Mouse (Mus musculus): ENCODE results near the gene Atrnl1.

Gene Atrnl1

DNA sequence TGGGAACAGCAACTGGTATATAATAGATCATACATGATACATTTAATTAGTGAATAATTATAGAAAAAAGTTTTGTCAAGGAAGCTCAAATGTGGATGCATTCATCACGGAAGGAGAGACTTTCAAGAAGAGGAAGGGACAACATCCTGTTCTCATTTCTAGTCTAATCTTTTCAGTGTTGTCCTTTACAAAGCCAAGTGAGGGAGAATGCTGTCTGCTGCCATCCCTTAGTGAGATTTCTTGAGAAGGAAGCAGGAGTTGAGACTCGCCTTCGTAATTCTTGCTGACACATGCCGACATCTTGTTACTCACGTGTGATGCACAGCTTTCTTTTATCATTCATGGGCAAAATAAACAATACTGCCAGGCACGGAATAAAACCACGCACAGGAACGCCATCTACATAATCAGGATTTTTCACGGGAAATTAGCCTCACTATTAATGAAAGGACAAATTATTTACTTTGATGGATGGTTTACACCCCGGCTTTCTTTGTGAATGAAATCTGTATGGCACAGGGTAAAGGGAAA lies 316.2 kb downstream of the Atrnl1 start:
- no peak for DNase-seq

DNA sequence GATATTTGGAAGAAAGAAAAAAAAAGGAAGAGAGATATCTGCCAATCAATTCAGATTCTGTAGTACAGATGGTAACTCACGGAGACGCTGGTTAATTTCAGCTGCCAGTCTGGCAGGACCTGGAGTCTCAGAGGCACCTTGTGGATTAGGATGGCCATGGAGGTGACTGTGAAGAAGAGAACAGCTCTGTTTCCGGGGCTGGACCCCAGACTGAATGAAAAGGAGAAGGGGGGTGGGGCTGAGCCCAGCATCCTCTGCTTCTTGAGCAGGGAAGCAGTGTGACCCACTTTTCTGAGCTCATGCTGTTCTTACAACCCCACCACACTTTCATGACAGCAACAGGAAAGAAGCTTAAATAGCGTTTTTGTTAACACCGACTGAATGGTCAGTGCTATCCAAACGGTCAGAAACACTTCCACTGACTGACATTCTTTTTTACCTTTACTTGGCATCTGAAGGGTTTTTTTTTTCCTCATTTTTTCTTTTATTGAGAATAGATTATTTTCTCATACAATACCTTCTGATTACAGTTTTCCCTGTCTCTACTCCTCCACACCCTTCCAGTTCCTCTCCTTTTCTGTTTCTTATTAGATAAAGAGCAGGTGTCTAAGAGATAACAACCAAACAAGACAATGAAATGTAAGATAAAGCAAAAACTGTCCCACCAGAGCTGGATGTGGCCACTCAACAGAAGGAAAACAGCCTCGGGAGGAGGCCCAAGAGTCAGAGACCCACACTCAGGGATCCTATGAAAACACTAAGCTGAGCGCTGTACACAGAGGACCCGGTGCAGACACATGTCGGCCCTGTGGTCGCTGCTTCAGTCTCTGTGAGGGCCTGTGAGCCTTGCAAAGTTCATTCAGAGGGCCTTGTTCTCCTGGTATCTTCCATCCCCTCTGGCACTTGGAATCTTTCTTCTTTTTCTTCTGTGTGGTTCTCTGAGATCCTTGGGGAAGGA lies 317.0 kb downstream of the Atrnl1 start:
- DNase-seq = no peak

DNA sequence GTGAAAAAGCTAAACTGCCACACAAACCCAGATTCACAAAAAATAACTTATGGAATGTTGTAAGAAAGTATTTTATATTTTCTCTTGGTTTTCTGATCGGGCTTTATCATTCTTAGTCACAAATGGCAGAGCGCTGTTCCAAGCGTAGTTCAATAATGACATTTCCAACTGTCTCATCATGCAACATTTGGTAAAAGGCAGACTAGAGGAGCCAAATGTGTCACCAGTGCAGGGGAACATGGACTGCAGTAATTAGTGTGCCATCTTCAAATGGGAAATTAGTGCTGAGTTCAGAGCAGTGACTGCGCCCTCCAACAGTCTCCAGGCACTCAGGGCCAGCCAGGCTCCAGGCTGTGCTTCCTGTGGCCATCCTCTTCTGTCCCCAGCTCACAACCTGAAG lies 320.8 kb downstream of the Atrnl1 start:
- DNase-seq = no peak

DNA sequence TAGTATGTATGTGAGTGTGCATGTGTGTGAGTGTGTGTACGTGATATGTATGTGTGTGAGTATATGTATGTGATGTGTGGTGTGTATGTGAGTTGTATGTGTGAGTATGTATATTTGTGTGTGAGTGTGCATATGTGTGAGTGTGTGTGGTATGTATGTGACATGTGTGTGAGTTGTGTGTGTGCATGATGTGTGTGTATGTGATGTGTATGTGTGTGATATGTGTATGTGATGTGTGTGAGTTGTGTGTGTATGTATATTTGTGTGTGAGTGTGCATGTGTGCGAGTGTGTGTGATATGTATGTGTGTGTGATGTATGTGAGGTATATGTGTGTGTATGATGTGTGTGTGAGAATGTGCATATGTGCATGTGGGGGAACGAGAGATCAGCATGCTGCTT lies 326.0 kb downstream of the Atrnl1 start:
- DNase-seq = no peak

DNA sequence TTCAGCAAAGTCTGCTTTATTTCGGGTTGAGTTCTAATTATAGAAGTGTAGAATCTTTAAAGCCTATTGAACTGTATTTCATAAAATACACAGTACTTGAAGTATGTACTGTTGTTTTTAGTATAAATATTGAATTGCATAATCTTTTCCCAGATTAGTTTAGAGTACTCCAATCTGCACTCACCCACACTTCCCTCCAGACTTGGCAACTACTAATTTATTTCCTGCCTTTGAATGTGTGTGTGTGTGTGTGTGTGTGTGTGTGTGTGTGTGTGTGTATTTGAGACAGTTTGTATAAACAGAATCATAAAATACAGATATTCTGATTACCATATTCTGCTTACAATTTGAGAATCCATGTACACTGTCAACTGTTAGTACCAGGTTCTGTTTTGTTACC lies 328.3 kb downstream of the Atrnl1 start:
- no peak for DNase-seq

DNA sequence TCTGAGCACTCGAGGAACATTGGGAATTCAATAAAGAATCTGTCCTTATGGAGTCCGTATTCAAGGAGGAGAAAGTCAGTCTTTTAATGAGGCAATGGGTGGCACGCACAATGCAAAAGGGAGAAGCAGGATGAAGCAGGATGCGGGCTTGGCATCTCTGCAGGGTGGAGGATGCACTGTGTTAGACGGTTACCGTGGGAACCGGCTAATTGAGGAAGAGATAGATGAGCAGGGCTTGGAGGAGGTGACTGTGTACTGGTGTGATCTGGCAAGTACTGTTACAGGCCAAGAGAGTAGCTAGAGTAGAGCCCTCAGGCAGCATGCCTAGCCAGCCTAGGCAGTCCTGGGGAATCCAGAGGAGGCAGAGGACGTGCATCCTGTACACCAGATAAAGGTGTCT lies 330.7 kb downstream of the Atrnl1 start:
- DNase-seq = no peak

DNA sequence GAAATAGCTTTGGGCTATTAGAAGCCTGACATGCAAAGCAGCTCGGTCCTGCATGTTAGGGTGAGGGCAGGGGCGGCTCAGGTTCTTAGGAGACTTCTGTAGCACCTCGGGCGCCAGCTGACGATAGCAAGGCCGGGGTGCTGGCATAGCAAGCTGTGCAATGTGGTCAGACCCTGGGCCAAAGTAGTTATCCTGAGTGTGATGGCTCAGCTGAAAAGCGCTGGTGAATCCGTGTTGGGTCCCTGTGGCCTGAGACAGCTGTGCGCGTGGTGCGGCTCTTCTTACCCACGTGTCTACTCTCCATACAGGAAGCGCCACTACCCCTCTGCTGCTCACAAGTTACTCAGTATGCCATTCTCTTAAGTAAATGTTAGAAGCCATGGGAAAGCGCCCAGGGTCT lies 331.4 kb downstream of the Atrnl1 start:
- DNase-seq = no peak

DNA sequence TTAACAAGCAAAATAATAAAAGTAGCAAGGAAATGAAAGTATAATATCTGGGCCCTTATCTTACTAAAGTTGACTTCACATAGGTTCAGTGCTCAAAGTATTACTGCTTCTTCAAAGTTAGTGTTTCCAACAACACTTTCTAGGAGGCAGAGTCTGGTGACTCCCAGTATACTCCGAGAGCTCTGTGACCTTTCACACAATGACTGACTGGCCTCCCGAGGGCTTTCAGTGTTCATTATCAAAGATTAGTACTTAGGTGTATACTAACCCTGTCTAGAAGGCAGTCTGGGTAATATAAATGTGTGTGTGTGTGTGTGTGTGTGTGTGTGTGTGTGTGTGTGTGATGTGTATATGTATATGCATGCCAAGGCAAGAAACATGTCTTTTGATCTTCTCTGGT lies 332.5 kb downstream of the Atrnl1 start:
- DNase-seq = no peak

DNA sequence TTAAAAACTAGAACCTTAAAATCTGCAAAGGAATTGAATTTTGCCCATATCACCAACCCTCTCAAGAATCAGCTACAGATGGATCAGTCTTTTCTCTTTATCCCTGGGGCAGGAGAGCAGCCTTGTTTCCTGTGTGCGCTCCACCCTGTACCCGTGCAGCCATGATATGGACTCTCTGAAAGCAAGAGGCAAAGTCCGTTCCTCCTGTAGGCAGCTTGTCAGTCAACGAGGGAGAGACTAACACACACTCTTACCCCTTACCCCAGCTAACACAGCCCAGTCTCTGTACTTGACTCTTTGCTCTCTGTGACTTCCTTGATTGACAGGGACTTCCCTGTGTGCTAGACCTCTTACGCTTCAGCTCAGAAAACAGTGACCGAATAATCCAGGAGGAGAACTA lies 333.8 kb downstream of the Atrnl1 start:
- DNase-seq = no peak

DNA sequence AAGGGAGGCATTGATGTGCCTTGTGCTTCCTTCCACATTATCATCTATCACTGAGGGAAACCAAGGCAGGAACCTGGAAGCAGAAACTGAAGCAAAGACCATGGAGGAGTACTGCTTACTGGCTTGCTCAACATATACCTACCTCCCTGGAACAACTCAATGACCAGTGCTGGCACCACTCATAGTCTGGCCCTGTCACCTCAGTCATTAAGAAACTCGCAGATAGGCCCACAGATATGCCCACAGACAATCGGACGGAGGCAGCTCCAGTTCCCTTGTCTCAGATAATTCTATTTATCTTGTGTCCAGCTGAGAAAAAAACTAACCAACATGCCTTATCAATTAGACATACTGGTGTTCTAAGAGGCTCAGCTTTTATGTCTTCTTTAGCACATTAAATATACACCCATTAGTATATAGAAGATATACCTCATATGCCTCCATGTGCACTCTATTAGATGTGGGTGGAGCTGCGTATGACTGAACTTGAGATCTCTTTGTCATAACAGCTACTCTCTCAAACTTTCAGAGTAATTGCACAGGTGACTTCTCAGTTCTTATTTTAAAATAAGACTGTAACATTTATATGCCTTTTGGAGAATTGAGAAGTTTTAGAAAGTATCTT lies 334.9 kb downstream of the Atrnl1 start:
- no peak for DNase-seq

DNA sequence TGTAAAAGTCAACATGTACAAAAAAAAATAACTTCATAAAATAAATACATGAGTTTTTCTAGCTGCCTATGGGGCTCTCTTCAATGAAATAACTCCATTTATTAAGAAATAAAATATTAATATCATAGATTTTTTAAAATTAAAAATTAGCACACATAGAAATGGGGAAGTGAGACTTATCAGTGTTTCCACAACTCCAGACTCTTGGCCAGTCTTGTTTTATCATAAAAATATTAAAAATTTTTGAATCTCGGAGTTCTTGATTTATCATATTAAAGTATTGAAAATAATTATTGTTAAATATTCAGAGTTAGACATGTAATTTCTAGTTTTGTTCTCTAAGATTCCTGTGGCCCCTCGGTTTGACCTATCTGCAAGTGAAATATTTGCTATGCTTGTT lies 337.7 kb downstream of the Atrnl1 start:
- DNase-seq = no peak

DNA sequence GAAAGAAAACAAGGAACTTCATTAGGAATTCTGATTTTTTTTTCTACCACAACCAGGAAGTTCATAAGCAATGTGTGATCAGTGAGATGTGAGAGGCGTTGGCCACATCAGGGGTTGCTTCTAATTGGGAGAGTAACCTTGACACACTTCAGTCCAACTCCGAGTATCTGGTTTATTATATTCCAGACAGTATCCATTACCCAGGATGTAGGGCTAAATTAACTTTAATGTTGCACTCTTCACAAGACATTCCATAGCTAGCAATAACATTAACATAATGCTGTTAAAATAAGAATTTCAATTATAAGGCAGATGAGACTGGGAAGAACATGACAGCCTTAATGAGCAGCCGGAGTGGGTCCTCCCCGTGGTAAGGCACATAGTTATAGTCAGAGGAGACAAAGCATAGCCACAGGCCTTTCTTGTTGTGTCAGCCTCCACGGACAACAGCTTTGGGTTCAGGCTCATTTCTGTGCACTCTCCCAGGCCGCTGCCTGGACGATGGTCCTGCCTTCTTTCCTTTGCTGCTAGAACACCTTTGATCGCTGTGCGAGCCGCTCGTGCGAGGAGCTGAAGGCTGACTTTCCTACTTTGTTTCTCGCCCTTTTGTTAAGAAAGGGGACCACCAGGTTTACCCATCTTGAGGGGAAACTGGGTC lies 338.6 kb downstream of the Atrnl1 start:
- no peak for DNase-seq

DNA sequence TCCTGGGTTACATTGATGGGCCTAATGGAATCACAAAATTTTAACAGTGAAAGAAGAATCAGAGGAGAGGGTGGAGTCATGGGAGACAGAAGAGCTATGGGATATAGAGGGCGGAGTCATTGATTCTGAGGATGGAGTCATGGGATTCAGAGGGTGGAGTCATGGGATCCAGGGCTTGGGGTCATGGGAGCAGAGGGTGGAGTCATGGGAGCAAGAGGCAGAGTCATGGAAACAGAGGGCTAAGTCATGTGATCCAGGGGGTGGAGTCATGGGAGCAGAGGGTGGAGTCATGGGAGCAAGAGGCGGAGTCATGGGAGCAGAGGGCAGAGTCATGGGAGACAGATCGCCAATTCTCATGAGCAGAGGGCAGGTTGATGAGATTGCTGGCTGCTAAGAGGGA lies 343.3 kb downstream of the Atrnl1 start:
- DNase-seq = no peak

DNA sequence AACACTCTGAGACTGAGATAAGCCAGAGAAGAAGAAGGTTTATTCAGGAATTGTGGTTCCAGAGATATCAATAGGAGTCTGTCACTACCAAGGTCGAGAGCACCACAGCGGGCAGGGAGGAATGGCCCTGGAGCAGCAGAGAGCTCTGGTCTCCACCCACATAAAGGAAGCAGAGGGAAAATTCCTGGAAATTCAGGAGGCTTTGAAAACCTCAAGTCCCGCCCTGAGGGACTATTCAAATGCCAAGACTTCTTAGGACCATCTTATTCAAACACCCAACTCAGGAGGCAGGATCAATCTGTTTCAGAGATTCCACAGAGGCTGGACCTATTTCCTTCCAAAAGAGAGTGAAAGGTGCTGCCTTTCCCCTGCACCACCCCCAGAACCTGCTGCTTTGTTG lies 345.6 kb downstream of the Atrnl1 start:
- no peak for DNase-seq

DNA sequence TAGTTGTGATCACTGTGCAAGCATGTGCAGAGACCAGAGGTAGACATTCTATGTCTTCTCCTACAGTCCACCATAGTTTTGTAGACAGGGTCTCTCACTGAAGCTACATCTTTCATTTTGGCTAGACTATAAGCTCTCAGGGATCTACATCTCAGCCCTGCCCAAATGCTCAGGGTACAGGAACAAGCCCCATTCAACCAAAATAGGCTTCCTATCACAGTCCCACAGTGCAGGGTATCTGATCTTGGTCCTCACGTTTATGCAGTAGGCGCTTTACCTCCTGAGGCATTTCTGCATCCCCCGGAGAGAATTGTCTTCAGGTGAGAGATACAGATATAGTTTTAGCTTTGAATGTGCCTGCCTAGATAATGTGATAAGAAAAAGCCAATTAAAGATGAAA lies 346.5 kb downstream of the Atrnl1 start:
- DNase-seq = no peak

DNA sequence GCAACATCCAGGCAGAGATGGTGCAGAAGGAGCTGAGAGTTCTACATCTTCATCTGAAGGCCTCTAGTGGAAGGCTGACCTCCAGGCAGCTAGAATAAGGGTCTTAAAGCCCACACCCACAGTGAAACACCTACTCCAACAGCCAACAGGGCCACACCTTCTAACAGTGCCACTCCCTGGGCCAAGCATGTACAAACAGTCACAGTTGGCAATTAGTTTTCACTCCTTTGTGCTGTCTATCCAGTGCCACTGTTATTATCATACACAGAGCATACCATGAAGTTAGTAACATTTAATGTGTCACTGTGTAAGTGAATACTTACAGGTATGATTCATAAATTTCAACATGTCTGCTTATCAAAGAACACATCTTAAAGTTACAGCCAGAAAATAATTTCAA lies 347.3 kb downstream of the Atrnl1 start:
- DNase-seq = no peak

DNA sequence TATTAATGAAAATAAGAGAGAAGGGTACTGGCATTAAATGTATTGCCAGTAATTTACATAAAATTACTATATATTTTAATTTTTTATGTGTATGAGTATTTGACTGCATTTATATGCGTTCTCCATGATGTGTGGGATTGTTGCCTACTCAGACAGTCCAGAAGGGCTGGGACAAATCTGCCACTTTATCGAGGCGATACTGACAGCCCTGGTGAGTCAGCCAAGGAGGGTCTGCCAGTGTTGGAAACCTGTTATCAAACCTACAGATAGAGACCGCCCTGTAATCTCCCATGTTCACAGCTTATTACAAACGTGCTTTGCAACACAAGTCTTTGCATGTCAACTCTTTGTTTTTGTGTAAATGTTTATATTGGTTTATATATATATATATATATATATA lies 347.9 kb downstream of the Atrnl1 start:
- no peak for DNase-seq

DNA sequence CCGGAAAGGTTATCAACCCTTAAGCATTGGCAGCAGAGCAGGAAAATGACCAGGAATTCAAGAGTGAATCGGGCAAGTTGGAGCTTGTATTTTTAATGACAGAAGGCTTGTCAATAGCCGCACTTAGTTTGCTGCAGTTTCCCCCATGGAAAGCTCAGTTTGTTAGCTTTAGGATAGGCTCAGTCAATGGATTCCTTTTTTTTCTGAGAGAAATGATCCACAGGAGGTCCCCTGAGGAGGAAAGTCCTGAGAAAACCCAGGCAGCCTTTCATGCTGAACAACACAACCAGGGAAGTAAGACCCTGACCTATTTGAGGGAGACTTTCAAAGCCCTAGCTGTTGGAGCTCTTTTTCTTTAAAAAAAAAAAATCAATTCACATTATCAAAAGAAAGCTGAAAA lies 350.5 kb downstream of the Atrnl1 start:
- DNase-seq = no peak

DNA sequence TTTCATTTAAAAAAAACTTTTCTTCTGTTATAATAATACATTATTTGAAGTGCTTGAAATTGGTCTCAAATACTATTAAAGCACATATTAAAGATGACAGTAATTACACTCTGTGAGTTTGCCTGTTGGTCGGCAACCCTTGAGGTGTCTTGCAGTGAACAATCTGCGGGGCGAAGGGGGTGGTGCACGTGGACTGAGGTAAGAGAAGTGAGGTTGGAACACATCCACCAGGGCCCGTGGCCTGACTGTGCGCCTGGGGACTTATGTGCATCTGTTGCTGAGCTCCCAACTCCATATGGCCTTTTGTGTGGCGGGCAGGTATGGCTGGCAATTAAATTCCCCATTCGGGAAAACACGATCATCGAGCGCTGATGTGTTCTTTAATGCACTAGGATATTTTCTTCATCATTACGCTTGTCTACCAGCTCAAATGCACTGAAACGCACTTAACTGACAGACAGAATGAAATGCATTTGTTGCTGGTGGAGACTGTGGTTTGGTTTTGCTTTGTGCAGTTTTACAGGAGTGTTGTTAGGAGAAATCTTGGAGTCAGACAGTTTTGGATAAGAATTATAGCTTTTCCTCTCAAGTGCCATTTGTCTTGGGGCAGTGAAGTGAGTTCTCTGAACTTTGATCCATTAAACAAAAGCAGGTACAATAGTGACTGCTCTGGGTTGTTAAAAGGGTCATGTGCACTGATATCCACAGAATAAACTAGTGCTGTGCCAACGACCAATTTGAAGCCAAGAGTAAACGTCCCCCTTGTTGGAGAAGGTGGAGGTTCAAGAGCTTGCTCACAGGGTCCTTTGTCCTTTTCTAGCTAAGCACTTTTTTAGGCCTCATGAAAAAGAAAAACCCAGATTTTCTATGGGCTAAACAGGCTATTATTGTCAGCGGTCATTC lies 351.2 kb downstream of the Atrnl1 start:
- no peak for DNase-seq

DNA sequence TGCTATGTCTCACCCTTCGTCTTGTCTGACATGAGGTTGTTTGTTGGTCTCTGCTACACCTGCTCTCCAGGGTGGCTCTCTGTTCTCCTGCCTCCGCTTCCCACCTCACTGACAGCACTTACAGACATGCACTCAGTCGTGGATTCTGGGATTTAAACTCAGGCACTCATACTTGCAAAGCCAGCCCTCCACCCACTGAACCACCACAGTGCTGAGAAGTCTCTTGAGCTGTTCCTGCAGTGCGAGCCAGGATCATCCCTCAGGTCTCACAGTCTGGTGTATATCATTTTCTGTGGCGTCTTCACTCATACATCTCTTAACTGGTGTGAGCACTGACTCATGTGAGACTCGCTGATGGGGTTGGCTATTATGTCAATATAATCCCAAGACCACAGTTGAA lies 353.0 kb downstream of the Atrnl1 start:
- DNase-seq = no peak

DNA sequence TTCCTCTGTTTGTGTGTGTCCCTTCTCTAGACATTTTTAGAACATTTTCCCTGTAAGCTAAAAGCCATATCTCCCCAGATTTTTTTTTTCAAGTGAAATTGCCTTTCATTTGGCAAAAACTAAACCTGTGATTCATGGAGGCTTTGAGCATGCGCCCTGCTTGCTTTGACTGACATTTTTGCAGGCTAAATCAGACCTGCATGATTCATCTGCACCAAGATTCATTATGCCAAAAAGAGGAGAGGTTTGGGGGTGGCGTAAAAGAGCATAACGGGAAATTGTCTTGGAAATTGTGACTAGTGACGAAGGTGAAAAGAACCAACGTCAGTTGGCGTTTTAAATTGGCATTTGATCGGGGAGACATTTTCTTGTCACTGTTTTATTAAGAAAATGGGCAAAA lies 358.9 kb downstream of the Atrnl1 start:
- DNase-seq = no peak

DNA sequence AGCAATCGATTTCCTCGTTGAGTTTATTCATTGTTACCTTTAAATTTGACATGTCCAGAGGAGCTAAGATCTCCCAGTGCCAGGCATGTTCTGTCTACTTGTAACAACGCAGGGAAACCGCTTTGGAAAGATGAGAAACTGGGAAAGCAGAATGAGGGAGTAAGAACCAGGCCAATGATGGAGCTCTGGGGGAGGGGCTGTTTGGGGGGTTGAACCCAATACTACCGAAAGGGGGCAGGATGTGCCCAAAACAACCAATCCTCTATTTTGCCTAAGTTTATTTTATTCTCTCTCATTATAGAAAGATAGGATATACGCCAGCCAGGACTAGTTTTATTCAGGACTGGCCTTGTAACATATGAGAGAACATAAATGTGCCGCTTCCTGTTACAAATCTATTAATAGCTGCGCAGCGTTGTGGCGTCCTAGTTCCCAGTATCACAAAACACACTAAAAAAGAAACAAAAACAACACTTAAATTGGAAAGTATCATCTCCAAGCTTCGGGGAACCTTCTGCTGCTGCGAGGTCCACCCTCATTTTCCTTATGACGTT lies 359.6 kb downstream of the Atrnl1 start:
- DNase-seq = no peak
